In the genomic region with DNA sequence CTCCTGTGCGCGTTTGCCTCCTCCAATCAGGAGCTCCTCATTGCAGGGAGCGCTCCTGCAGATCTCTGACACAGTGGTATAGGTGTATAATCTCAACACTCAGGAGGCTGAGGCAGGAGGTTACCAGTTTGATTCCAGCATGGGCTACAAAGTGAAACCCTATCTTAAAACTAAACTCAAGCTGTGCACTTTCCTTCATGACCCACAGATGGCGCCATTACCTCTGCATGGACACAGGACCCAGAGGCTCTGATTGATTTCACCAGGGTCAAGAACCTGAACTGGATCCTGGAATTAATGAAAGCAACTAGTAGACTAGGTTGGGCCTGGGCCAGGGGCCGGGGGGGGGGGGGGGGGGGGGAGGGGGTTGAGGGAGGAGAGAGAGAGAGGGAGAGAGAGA, we compare ENCODE assay signal across 11 mouse cellular contexts. TPM values are rescaled to one million over a fixed set of nuclear protein-coding genes. Genes with fewer than 3 reads are reported as not detected.
DNase-seq lines count a peak whose midpoint lies in the region; ATAC-seq and TF ChIP-seq lines count a peak whose summit lies in the region.
"Had no signal": no experiment of that assay in that cellular context is flagged by ENCODE, and none has a peak within 500 bp of the region (broad histone marks: within the 10 kb centered on the region; RNA-seq: fewer than 3 reads in every experiment).

No protein-coding gene starts in this region.

- H3K4me1 ChIP-seq in G1E (ENCODE audit: insufficient read depth, low read depth, low read length), result peaks cover 3% of the 10 kb centered on the region; the same call in 1 of the 2 replicates
- no peaks in the 10 kb centered on the region for H3K4me1 ChIP-seq in liver, embryonic 14.5 days (replicated peaks; ENCODE audit: control insufficient read depth in 2 of 2, insufficient read depth in 2 of 2, low read length in 1 of 2)
- peaks cover 9% of the 10 kb centered on the region for H3K4me1 ChIP-seq in testis, adult 2 months (ENCODE audit: control insufficient read depth, insufficient read depth, low read length)
- H3K4me1 ChIP-seq: liver, embryonic 15.5 days had no signal

- no peak overlapping the region for H3K4me3 ChIP-seq in G1E (ENCODE audit: low read depth, low read length)
- H3K4me3 ChIP-seq in liver, embryonic 14.5 days (ENCODE audit: insufficient read depth in 1 of 2, low read depth in 2 of 2, low read length in 2 of 2), result no peak overlapping the region
- no peak overlapping the region for H3K4me3 ChIP-seq in testis, adult 2 months (ENCODE audit: control insufficient read depth, low read depth, low read length)
- H3K4me3 ChIP-seq: erythroblast, embryonic 14.5 days; liver, embryonic 15.5 days had no signal

- H3K27ac ChIP-seq in liver, embryonic 14.5 days, result no peak overlapping the region
- no peak overlapping the region for H3K27ac ChIP-seq in testis, adult 2 months (ENCODE audit: control insufficient read depth, insufficient read depth, low read depth, low read length)
- H3K27ac ChIP-seq: liver, embryonic 15.5 days had no signal

- no peak for ATAC-seq in G1E (ENCODE audit: extremely low read depth, insufficient number of reproducible peaks, low FRiP score, poor library complexity, severe bottlenecking)
- ATAC-seq in liver, embryonic 14.5 days (ENCODE audit: insufficient read depth), result no peak

- 12% methylated on average over 4 of the region's 5 CpGs for WGBS in liver, embryonic 14.5 days (ENCODE audit: insufficient replicate concordance)

- TF ChIP-seq POLR2A in testis, adult 2 months (IDR thresholded peaks at IDR 0.05; ENCODE audit: control insufficient read depth, low read depth, low read length), result no peak

- no peak overlapping the region for H3K4me2 ChIP-seq in liver, embryonic 14.5 days (ENCODE audit: low read depth)
- H3K4me2 ChIP-seq: liver, embryonic 15.5 days had no signal

- no peak overlapping the region for H3K9ac ChIP-seq in liver, embryonic 14.5 days (replicated peaks)
- H3K9ac ChIP-seq: liver, embryonic 15.5 days had no signal

- peak; percentile 13 for DNase-seq in heart, adult 8-10 months (ENCODE audit: low spot score)
- DNase-seq in heart, postnatal 25 days (ENCODE audit: low spot score), result no peak
- peak; percentile 69 for DNase-seq in 416B (ENCODE audit: low read depth)
- no peak for DNase-seq in G1E (ENCODE audit: low spot score)
- DNase-seq in embryo, embryonic 11 days, result peak; percentile 70
- peak in 1 of 3 experiments; percentile 22 for DNase-seq in liver, embryonic 14.5 days (ENCODE audit: low read depth in 3 of 3, low spot score in 3 of 3)
- DNase-seq in urinary bladder, adult 18-20 months (ENCODE audit: low spot score in 2 of 2), result no peak

- H3K27me3 ChIP-seq in G1E (ENCODE audit: insufficient read depth, low read length), result peaks cover 57% of the 10 kb centered on the region
- peaks cover 36% of the 10 kb centered on the region for H3K27me3 ChIP-seq in liver, embryonic 14.5 days (ENCODE audit: control insufficient read depth, insufficient read depth, low read length)
- no peaks in the 10 kb centered on the region for H3K27me3 ChIP-seq in testis, adult 2 months (ENCODE audit: control insufficient read depth, insufficient read depth, low read length)

- no peak for TF ChIP-seq EP300 in liver, embryonic 14.5 days (IDR thresholded peaks at IDR 0.05; ENCODE audit: low read depth)

- no peaks in the 10 kb centered on the region for H3K9me3 ChIP-seq in G1E (replicated peaks)
- no peaks in the 10 kb centered on the region for H3K9me3 ChIP-seq in liver, embryonic 14.5 days (ENCODE audit: control insufficient read depth, low read length)
- H3K9me3 ChIP-seq: liver, embryonic 15.5 days had no signal

- H3K36me3 ChIP-seq in G1E (replicated peaks), result no peaks in the 10 kb centered on the region
- no peaks in the 10 kb centered on the region for H3K36me3 ChIP-seq in liver, embryonic 14.5 days (replicated peaks; ENCODE audit: control insufficient read depth, insufficient read depth, low read depth)
- H3K36me3 ChIP-seq in testis, adult 2 months (ENCODE audit: control insufficient read depth, insufficient read depth, low read length), result no peaks in the 10 kb centered on the region
- H3K36me3 ChIP-seq: liver, embryonic 15.5 days had no signal

- intact Hi-C loops in heart, postnatal 25 days (cut with DNase I), result loop anchor here (1.0 kb wide), 1 partner anchor 41 kb away; no protein-coding TSS in a partner anchor

- peak; percentile 55 for TF ChIP-seq CTCF in G1E (IDR thresholded peaks at IDR 0.05; ENCODE audit: low read depth, low read length)
- TF ChIP-seq CTCF in liver, embryonic 14.5 days (IDR thresholded peaks at IDR 0.05; ENCODE audit: low read depth), result peak; percentile 73
- peak; percentile 30; the same call in 1 of the 2 replicates for TF ChIP-seq CTCF in testis, adult 2 months (IDR thresholded peaks at IDR 0.05; ENCODE audit: control insufficient read depth, insufficient read depth, insufficient replicate concordance, low read depth, low read length)

RNA-seq across cellular contexts. Expression of a gene that starts 12.6 kb away (rescaled TPM):
- total RNA-seq in heart, adult 8-10 months (2022), result 1 to 10 TPM in 1 of 4 experiments, under 1 TPM in 3; 0.46 to 1.1 (median 0.75) TPM
- total RNA-seq in heart, postnatal 25 days (2021), result 1 to 10 TPM; 1.0 to 1.5 TPM
- total RNA-seq in G1E (2014; fragmentation: Nextera tagmentation) (not detected in 2 replicates), G1E (2017) (not detected in 2 replicates)
- polyA plus RNA-seq in G1E (2012), result not detected in 2 replicates
- polyA plus RNA-seq in liver, embryonic 14.5 days (2012; rRNA removed), result 0.08 and 0.17 TPM in 2 replicates
- 0.33 and 0.53 TPM in 2 replicates for polyA plus RNA-seq in liver, embryonic 14.5 days (2014; fragmentation: Nextera tagmentation; extraction: Ambion mirVana)
- polyA plus RNA-seq in testis, adult 2 months (2012; rRNA removed), result not detected in 2 replicates
- polyA plus RNA-seq: erythroblast, embryonic 14.5 days had no signal

RNA-seq across cellular contexts. Expression of a gene that starts 20.8 kb away (rescaled TPM):
- not detected for total RNA-seq in heart, adult 8-10 months (2022)
- total RNA-seq in heart, postnatal 25 days (2021), result not detected
- not detected in 2 replicates for total RNA-seq in G1E (2014; fragmentation: Nextera tagmentation)
- total RNA-seq in G1E (2017), result not detected in 2 replicates
- not detected in 2 replicates for polyA plus RNA-seq in G1E (2012)
- not detected in 2 replicates for polyA plus RNA-seq in liver, embryonic 14.5 days (2012; rRNA removed)
- polyA plus RNA-seq in liver, embryonic 14.5 days (2014; fragmentation: Nextera tagmentation; extraction: Ambion mirVana), result not detected in 2 replicates
- 2.1 TPM in 2 replicates for polyA plus RNA-seq in testis, adult 2 months (2012; rRNA removed)
- polyA plus RNA-seq: erythroblast, embryonic 14.5 days; liver, embryonic 15.5 days; stomach, embryonic 16.5 days had no signal

RNA-seq across cellular contexts. Expression of a gene that starts 34.3 kb away (rescaled TPM):
- total RNA-seq in heart, adult 8-10 months (2022), result under 1 TPM; 0.25 to 0.57 (median 0.47) TPM
- total RNA-seq in heart, postnatal 25 days (2021), result not detected
- not detected in 2 replicates for total RNA-seq in G1E (2014; fragmentation: Nextera tagmentation)
- 0.05 TPM in 1 of 2 replicates, not detected in the other for total RNA-seq in G1E (2017)
- not detected in 2 replicates for polyA plus RNA-seq in G1E (2012)
- 3.3 and 3.9 TPM in 2 replicates for polyA plus RNA-seq in liver, embryonic 14.5 days (2012; rRNA removed)
- polyA plus RNA-seq in liver, embryonic 14.5 days (2014; fragmentation: Nextera tagmentation; extraction: Ambion mirVana), result 4.1 and 5.3 TPM in 2 replicates
- 0.14 TPM in 1 of 2 replicates, not detected in the other for polyA plus RNA-seq in testis, adult 2 months (2012; rRNA removed)

RNA-seq across cellular contexts. Expression of a gene that starts 52.5 kb away (rescaled TPM):
- under 1 TPM in 1 of 4 experiments, not detected in 3; 0.17 TPM for total RNA-seq in heart, adult 8-10 months (2022)
- not detected for total RNA-seq in heart, postnatal 25 days (2021)
- total RNA-seq in G1E (2014; fragmentation: Nextera tagmentation), result not detected in 2 replicates
- total RNA-seq in G1E (2017), result 0.22 TPM in 1 of 2 replicates, not detected in the other
- not detected in 2 replicates for polyA plus RNA-seq in G1E (2012)
- 0.02 TPM in 1 of 2 replicates, not detected in the other for polyA plus RNA-seq in liver, embryonic 14.5 days (2012; rRNA removed)
- not detected in 2 replicates for polyA plus RNA-seq in liver, embryonic 14.5 days (2014; fragmentation: Nextera tagmentation; extraction: Ambion mirVana)
- polyA plus RNA-seq in testis, adult 2 months (2012; rRNA removed), result 12.4 and 17.2 TPM in 2 replicates
- polyA plus RNA-seq: erythroblast, embryonic 14.5 days; liver, embryonic 15.5 days; stomach, embryonic 16.5 days had no signal

Comparison
In these comparisons a context has a peak if more than half of its experiments do, and no peak if none do; other contexts are left out.
1. DNase-seq: peak in heart, adult 8-10 months (single experiment), 416B (single experiment) and embryo, embryonic 11 days (single experiment); none in heart, postnatal 25 days (single experiment), G1E (single experiment) and urinary bladder, adult 18-20 months (0 of 2).
2. Peak in every context shown above with its lines, with median percentiles within 50 percentile points of each other: CTCF ChIP-seq.